Mouse (Mus musculus) MEL (cell line): ENCODE results near the gene Copg1.
A peak's percentile ranks its signal among the peaks of the same experiment; 100 is the strongest.

Experiments
- CTCF ChIP-seq, 3 experiments: IDR thresholded peaks in 2 of 3; conservative IDR thresholded peaks in 1 of 3; 2 replicates each; pipeline ENCODE4 v1.5.1; 2011 to 2012; ENCODE audit warnings: low read length in 3 of 3, low read depth in 2 of 3, mild to moderate bottlenecking in 2 of 3, improper control_type of control experiment in 1 of 3, inconsistent platforms in 1 of 3, mixed read lengths in 1 of 3, moderate library complexity in 1 of 3; ENCODE audit not compliant: control insufficient read depth in 1 of 3, insufficient read depth in 1 of 3, poor library complexity in 1 of 3, severe bottlenecking in 1 of 3
- E2F4 ChIP-seq: IDR thresholded peaks from 2 replicates; pipeline ENCODE4 v1.6.1; 2011; ENCODE audit warnings: low read depth, low read length, improper control_type of control experiment, borderline replicate concordance
- MAX ChIP-seq: IDR thresholded peaks from 2 replicates; pipeline ENCODE4 v1.6.1; 2011; ENCODE audit warnings: low read length, improper control_type of control experiment
- POLR2A ChIP-seq, 2 experiments: IDR thresholded peaks; 2 replicates each; pipeline ENCODE4 v1.6.1; 2011 to 2012; ENCODE audit warnings: low read length in 2 of 2, mild to moderate bottlenecking in 2 of 2, control low read depth in 1 of 2, improper control_type of control experiment in 1 of 2, low read depth in 1 of 2, moderate library complexity in 1 of 2; ENCODE audit not compliant: control insufficient read depth in 1 of 2, insufficient read depth in 1 of 2, poor library complexity in 1 of 2
- RAD21 ChIP-seq: IDR thresholded peaks from 2 replicates; pipeline ENCODE4 v1.6.1; 2011; ENCODE audit warnings: mild to moderate bottlenecking, low read depth, low read length, improper control_type of control experiment
- RCOR1 ChIP-seq: IDR thresholded peaks from 2 replicates; pipeline ENCODE4 v1.6.1; 2012; ENCODE audit warnings: low read depth, mild to moderate bottlenecking, inconsistent platforms, low read length, improper control_type of control experiment
- UBTF ChIP-seq: IDR thresholded peaks from 2 replicates; pipeline ENCODE4 v1.6.1; 2012; ENCODE audit warnings: low read depth, mild to moderate bottlenecking, inconsistent platforms, low read length, improper control_type of control experiment, moderate library complexity, borderline replicate concordance; ENCODE audit not compliant: insufficient read depth
- USF1 ChIP-seq: IDR thresholded peaks from 2 replicates; pipeline ENCODE4 v1.6.1; 2014; ENCODE audit warnings: low read depth, mild to moderate bottlenecking, inconsistent platforms, low read length, improper control_type of control experiment, moderate library complexity
- ZNF384 ChIP-seq: IDR thresholded peaks from 2 replicates; pipeline ENCODE4 v1.6.1; 2012; ENCODE audit warnings: low read depth, mild to moderate bottlenecking, inconsistent platforms, low read length, improper control_type of control experiment

GRCm38 (mm10) chr6:87913661-87914325, 26.2 kb downstream of the Copg1 start, which contains the start of gene Hmces:
- TF ChIP-seq RAD21 (no peak), RCOR1 (no peak), E2F4 (no peak), UBTF (peak; percentile 93), POLR2A (IDR thresholded peaks at IDR 0.05; ENCODE audit: control insufficient read depth in 1 of 2, insufficient read depth in 1 of 2, low read depth in 1 of 2, low read length in 2 of 2, poor library complexity in 1 of 2) (peak; percentile 42 to 68; a peak in 2 of 4 replicates), CTCF (IDR thresholded peaks at IDR 0.05 in 2 of 3, conservative IDR thresholded peaks at IDR 0.05 in 1 of 3; ENCODE audit: control insufficient read depth in 1 of 3, insufficient read depth in 1 of 3, low read depth in 2 of 3, low read length in 3 of 3, poor library complexity in 1 of 3, severe bottlenecking in 1 of 3) (no peak), USF1 (no peak), ZNF384 (no peak), MAX (no peak)
